ENCODE assay signal across 8 mouse cellular contexts in the genomic region with DNA sequence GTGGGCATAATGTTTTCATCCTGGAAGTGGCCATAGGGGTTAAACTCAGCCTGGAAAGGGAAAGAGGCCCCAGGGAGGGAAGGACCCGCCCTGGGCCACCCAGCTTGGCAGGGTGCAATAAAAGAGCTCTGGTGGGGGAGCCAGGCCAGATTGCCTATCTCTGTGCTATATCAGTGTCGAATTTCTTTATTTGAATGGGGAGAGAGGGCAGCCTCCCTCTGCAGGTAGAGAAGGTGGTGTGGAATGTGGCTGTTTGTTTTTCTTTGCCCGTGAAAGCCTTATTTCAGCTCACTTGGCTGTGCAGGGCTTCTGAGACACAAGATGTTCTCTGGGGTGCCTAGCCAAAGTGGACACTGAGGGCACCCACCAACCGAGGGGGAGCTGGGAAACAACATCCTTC. TPM values are rescaled to one million over a fixed set of nuclear protein-coding genes. Genes with fewer than 3 reads are reported as not detected.
DNase-seq lines count a peak whose midpoint lies in the region; ATAC-seq and TF ChIP-seq lines count a peak whose summit lies in the region.

No protein-coding gene starts in this region.

- H3K9me3 ChIP-seq in erythroblast, embryonic 14.5 days (ENCODE audit: control insufficient read depth, low read length) = no peaks in the 10 kb centered on the region
- no peaks in the 10 kb centered on the region for H3K9me3 ChIP-seq in ES-Bruce4 (replicated peaks; ENCODE audit: control insufficient read depth, insufficient read depth, low read length, poor library complexity, severe bottlenecking)
- no peaks in the 10 kb centered on the region for H3K9me3 ChIP-seq in hindbrain, embryonic 12.5 days (replicated peaks)
- no peaks in the 10 kb centered on the region for H3K9me3 ChIP-seq in liver, embryonic 13.5 days (replicated peaks)

- H3K4me1 ChIP-seq in erythroblast, embryonic 14.5 days (ENCODE audit: control insufficient read depth) = peaks cover 82% of the 10 kb centered on the region
- H3K4me1 ChIP-seq in ES-Bruce4 (ENCODE audit: control insufficient read depth, insufficient read depth, low read length) = peaks cover 5% of the 10 kb centered on the region
- peaks cover 67% of the 10 kb centered on the region for H3K4me1 ChIP-seq in hindbrain, embryonic 12.5 days
- H3K4me1 ChIP-seq in liver, embryonic 13.5 days (replicated peaks) = peaks cover 88% of the 10 kb centered on the region

- H3K27ac ChIP-seq in ES-Bruce4 (ENCODE audit: insufficient read depth, low read length) = peak overlapping the region; percentile 88
- peak overlapping the region; percentile 96 for H3K27ac ChIP-seq in hindbrain, embryonic 12.5 days
- H3K27ac ChIP-seq in liver, embryonic 13.5 days = peak overlapping the region; percentile 93

- no peak for TF ChIP-seq CTCF in ES-Bruce4 (IDR thresholded peaks at IDR 0.05; ENCODE audit: low read depth, low read length)

- H3K9ac ChIP-seq in ES-Bruce4 (ENCODE audit: low read depth, poor library complexity, severe bottlenecking) = peak overlapping the region; percentile 74
- peak overlapping the region; percentile 65 for H3K9ac ChIP-seq in hindbrain, embryonic 12.5 days
- peak overlapping the region; percentile 84 for H3K9ac ChIP-seq in liver, embryonic 13.5 days

- TF ChIP-seq POLR2A in ES-Bruce4 (IDR thresholded peaks at IDR 0.05; ENCODE audit: insufficient read depth, low read length) = no peak

- H3K4me3 ChIP-seq in erythroblast, embryonic 14.5 days (replicated peaks) = peak overlapping the region; percentile 80
- H3K4me3 ChIP-seq in ES-Bruce4 (ENCODE audit: low read depth, low read length) = peak overlapping the region; percentile 89
- H3K4me3 ChIP-seq in hindbrain, embryonic 12.5 days = no peak overlapping the region
- peak overlapping the region; percentile 67 for H3K4me3 ChIP-seq in liver, embryonic 13.5 days (replicated peaks)

- intact Hi-C loops in left cerebral cortex, postnatal 14 days (cut with DNase I) = no loop called here

- ATAC-seq in erythroblast, adult 5-6 weeks (replicated peaks; ENCODE audit: low FRiP score, poor library complexity, severe bottlenecking) = no peak
- no peak for ATAC-seq in hindbrain, embryonic 12.5 days (ENCODE audit: low FRiP score)
- no peak for ATAC-seq in liver, embryonic 13.5 days (ENCODE audit: low read depth)

- DNase-seq in liver, embryonic 13.5 days = no peak
- no peak for DNase-seq in natural killer cell, adult 2 months (ENCODE audit: low spot score in 2 of 2)
- DNase-seq in cerebellum, postnatal 4 days (ENCODE audit: low spot score in 2 of 2) = no peak
- no peak for DNase-seq in left cerebral cortex, postnatal 14 days (ENCODE audit: low spot score in 2 of 2)

- no peak for TF ChIP-seq EP300 in ES-Bruce4 (IDR thresholded peaks at IDR 0.05; ENCODE audit: insufficient read depth, low read depth, low read length)

- no peaks in the 10 kb centered on the region for H3K27me3 ChIP-seq in erythroblast, embryonic 14.5 days (ENCODE audit: control insufficient read depth)
- H3K27me3 ChIP-seq in ES-Bruce4 (ENCODE audit: control insufficient read depth, insufficient read depth, low read length, poor library complexity, severe bottlenecking) = no peaks in the 10 kb centered on the region
- H3K27me3 ChIP-seq in hindbrain, embryonic 12.5 days = no peaks in the 10 kb centered on the region
- no peaks in the 10 kb centered on the region for H3K27me3 ChIP-seq in liver, embryonic 13.5 days

- peaks cover 18% of the 10 kb centered on the region for H3K36me3 ChIP-seq in erythroblast, embryonic 14.5 days (ENCODE audit: control insufficient read depth)
- H3K36me3 ChIP-seq in ES-Bruce4 (ENCODE audit: control insufficient read depth, insufficient read depth, low read length, poor library complexity, severe bottlenecking) = no peaks in the 10 kb centered on the region
- no peaks in the 10 kb centered on the region for H3K36me3 ChIP-seq in hindbrain, embryonic 12.5 days
- H3K36me3 ChIP-seq in liver, embryonic 13.5 days = no peaks in the 10 kb centered on the region

- H3K4me2 ChIP-seq in hindbrain, embryonic 12.5 days (replicated peaks) = peak overlapping the region; percentile 55
- peak overlapping the region; percentile 94 for H3K4me2 ChIP-seq in liver, embryonic 13.5 days

- WGBS in hindbrain, embryonic 12.5 days = 2% methylated on average over 4 of the region's 4 CpGs
- 4% methylated on average over 4 of the region's 4 CpGs for WGBS in liver, embryonic 13.5 days (ENCODE audit: insufficient replicate concordance)

RNA-seq across cellular contexts. Expression of a gene that starts 8.8 kb away (rescaled TPM):
- polyA plus RNA-seq in erythroblast, embryonic 14.5 days (2012) = 1.9 and 2.0 TPM in 2 replicates
- total RNA-seq in erythroblast, adult 5-6 weeks (2015; ENCODE audit: low replicate concordance) = 4.0 and 6.3 TPM in 2 replicates
- total RNA-seq in erythroblast, adult 5-6 weeks (2017; ENCODE audit: low replicate concordance) = 1.3 and 1.5 TPM in 2 replicates
- 21.9 and 27.4 TPM in 2 replicates for polyA plus RNA-seq in ES-Bruce4 (2011; ENCODE audit: insufficient read depth, insufficient read length, low read depth, missing spikeins)
- polyA plus RNA-seq in hindbrain, embryonic 12.5 days (2016; fragmentation: Nextera tagmentation; extraction: Ambion mirVana) = 40.2 and 43.0 TPM in 2 replicates
- polyA plus RNA-seq in liver, embryonic 13.5 days (2015; fragmentation: Nextera tagmentation; extraction: Ambion mirVana) = 5.1 and 5.7 TPM in 2 replicates
- 10 to 100 TPM; 58.8 to 60.5 TPM for total RNA-seq in left cerebral cortex, postnatal 14 days (2021)
